Mouse (Mus musculus) liver, embryonic 16.5 days (tissue): ENCODE data around the gene Ndufaf2. TPM values are rescaled to one million over a fixed set of nuclear protein-coding genes. Genes with fewer than 3 reads are reported as not detected.

ENCODE experiments used
- ATAC-seq: fragments of 200-750 bp; cut with Nextera tagmentation; 2 replicates; pipeline ENCODE4 v1.8.0; 2017; ENCODE audit warnings: low read depth, mild to moderate bottlenecking, moderate number of reproducible peaks, moderate library complexity
- H3K27ac ChIP-seq: fragments of 300-500 bp; sonication (generic); 2 replicates; pipeline ENCODE4 v1.5.1; 2014; ENCODE audit warnings: mild to moderate bottlenecking, low read length
- H3K27me3 ChIP-seq: fragments of 300-500 bp; sonication (generic); 2 replicates; pipeline ENCODE4 v1.6.1; 2014; ENCODE audit warnings: low read depth, low read length, mixed read lengths; ENCODE audit not compliant: control insufficient read depth, insufficient read depth
- H3K36me3 ChIP-seq: fragments of 300-500 bp; sonication (generic); 2 replicates; pipeline ENCODE4 v1.6.1; 2014; ENCODE audit warnings: mild to moderate bottlenecking; ENCODE audit not compliant: control insufficient read depth, insufficient read depth
- H3K4me1 ChIP-seq: fragments of 300-500 bp; sonication (generic); 2 replicates; pipeline ENCODE4 v1.6.1; 2014; ENCODE audit warnings: low read depth, low read length, mixed read lengths; ENCODE audit not compliant: control insufficient read depth
- H3K4me2 ChIP-seq: fragments of 300-500 bp; sonication (generic); 2 replicates; pipeline ENCODE4 v1.6.1; 2014; ENCODE audit warnings: low read depth, low read length, mixed read lengths
- H3K4me3 ChIP-seq: fragments of 300-500 bp; sonication (generic); 2 replicates; pipeline ENCODE4 v1.5.1; 2014; ENCODE audit warnings: low read depth, mild to moderate bottlenecking, low read length
- H3K9ac ChIP-seq: fragments of 300-500 bp; sonication (generic); 2 replicates; pipeline ENCODE4 v1.6.1; 2014; ENCODE audit warnings: low read depth, low read length
- H3K9me3 ChIP-seq: fragments of 300-500 bp; sonication (generic); replicated peaks from 2 replicates; pipeline ENCODE4 v1.6.1; 2016; ENCODE audit warnings: low read length; ENCODE audit not compliant: control insufficient read depth
- WGBS: fragments of 180-500 bp; shearing (Covaris S2); extraction: QIAGEN DNeasy Blood & Tissue Kit; methylation state at CpG from one replicate; pipeline ENCODE4 v1.1.7; 2014; ENCODE audit not compliant: insufficient replicate concordance; 5-methylcytosine and 5-hydroxymethylcytosine counted together
- polyA plus RNA-seq: library from polyadenylated mRNA; unstranded; fragments of >200 nt; fragmentation: Nextera tagmentation; extraction: Ambion mirVana; gene quantifications from 2 replicates; pipeline ENCODE4 v1.2.1, GENCODE M21; 2015

Gene Ndufaf2
- polyA plus RNA-seq, 1 experiment from 2014 or later: 21.5 TPM

- ATAC-seq: no peak
- Histone ChIP-seq H3K27ac (no peak overlapping the region), H3K27me3 (no peaks in the 10 kb centered on the region), H3K9me3 (no peaks in the 10 kb centered on the region), H3K4me2 (no peak overlapping the region), H3K36me3 (no peaks in the 10 kb centered on the region), H3K4me1 (no peaks in the 10 kb centered on the region), H3K4me3 (no peak overlapping the region), H3K9ac (no peak overlapping the region)
- WGBS: 80% methylated on average over 5 of the region's 5 CpGs
These were observed 44.9 kb downstream of the Ndufaf2 start for GRCm38 (mm10) chr13:108113536-108113935.

GRCm38 (mm10) chr13:108110929-108111328, 47.5 kb downstream of the Ndufaf2 start:
- ATAC-seq: no peak
- Histone ChIP-seq H3K9me3 (no peaks in the 10 kb centered on the region), H3K9ac (no peak overlapping the region), H3K4me2 (no peak overlapping the region), H3K27ac (no peak overlapping the region), H3K4me1 (no peaks in the 10 kb centered on the region), H3K4me3 (no peak overlapping the region), H3K27me3 (no peaks in the 10 kb centered on the region), H3K36me3 (no peaks in the 10 kb centered on the region)
- WGBS: 74% methylated on average over 6 of the region's 6 CpGs

- Histone ChIP-seq H3K36me3 (no peaks in the 10 kb centered on the region), H3K27ac (no peak overlapping the region), H3K9me3 (no peaks in the 10 kb centered on the region), H3K27me3 (no peaks in the 10 kb centered on the region), H3K9ac (no peak overlapping the region), H3K4me1 (no peaks in the 10 kb centered on the region; the same call in 1 of the 2 replicates), H3K4me3 (no peak overlapping the region), H3K4me2 (no peak overlapping the region)
- ATAC-seq: no peak
- 48% methylated on average over 2 of the region's 2 CpGs for WGBS
These were observed 57.7 kb downstream of the Ndufaf2 start for GRCm38 (mm10) chr13:108100700-108101099.

GRCm38 (mm10) chr13:108096446-108096845, 62.0 kb downstream of the Ndufaf2 start:
- Histone ChIP-seq H3K4me2 (0 out of 2 replicates have a peak overlapping the region, but pooled peaks have one; percentile 17), H3K9ac (no peak overlapping the region), H3K4me1 (no peaks in the 10 kb centered on the region; the same call in 1 of the 2 replicates), H3K27me3 (no peaks in the 10 kb centered on the region), H3K4me3 (no peak overlapping the region), H3K36me3 (no peaks in the 10 kb centered on the region), H3K9me3 (no peaks in the 10 kb centered on the region), H3K27ac (no peak overlapping the region)
- 56% methylated on average over 7 of the region's 7 CpGs for WGBS
- ATAC-seq: no peak

- no peaks in the 10 kb centered on the region for H3K36me3 ChIP-seq
- no peak overlapping the region for H3K4me2 ChIP-seq
- no peaks in the 10 kb centered on the region; the same call in 1 of the 2 replicates for H3K4me1 ChIP-seq
- no peaks in the 10 kb centered on the region for H3K27me3 ChIP-seq
- no peak overlapping the region for H3K9ac ChIP-seq
- H3K4me3 ChIP-seq: no peak overlapping the region
- WGBS: 83% methylated on average over 7 of the region's 7 CpGs
- H3K9me3 ChIP-seq: no peaks in the 10 kb centered on the region
- no peak; the same call in 1 of the 2 replicates for ATAC-seq
- no peak overlapping the region for H3K27ac ChIP-seq
These were observed 62.8 kb downstream of the Ndufaf2 start for GRCm38 (mm10) chr13:108095617-108096016.

- no peaks in the 10 kb centered on the region; the same call in 1 of the 2 replicates for H3K4me1 ChIP-seq
- no peak for ATAC-seq
- H3K4me3 ChIP-seq: no peak overlapping the region
- H3K36me3 ChIP-seq: no peaks in the 10 kb centered on the region
- no peaks in the 10 kb centered on the region for H3K9me3 ChIP-seq
- WGBS: 53% methylated on average over 5 of the region's 5 CpGs
- no peaks in the 10 kb centered on the region for H3K27me3 ChIP-seq
- no peak overlapping the region for H3K27ac ChIP-seq
- H3K9ac ChIP-seq: no peak overlapping the region
- H3K4me2 ChIP-seq: no peak overlapping the region
These were observed 63.7 kb downstream of the Ndufaf2 start for GRCm38 (mm10) chr13:108094681-108095080.

GRCm38 (mm10) chr13:108092290-108092689, 66.1 kb downstream of the Ndufaf2 start:
- Histone ChIP-seq H3K27ac (no peak overlapping the region), H3K27me3 (no peaks in the 10 kb centered on the region), H3K4me3 (no peak overlapping the region), H3K36me3 (no peaks in the 10 kb centered on the region), H3K4me2 (no peak overlapping the region), H3K4me1 (no peaks in the 10 kb centered on the region; the same call in 1 of the 2 replicates), H3K9ac (no peak overlapping the region), H3K9me3 (no peaks in the 10 kb centered on the region)
- WGBS: 72% methylated on average over 7 of the region's 7 CpGs
- ATAC-seq: no peak

- Histone ChIP-seq H3K4me2 (no peak overlapping the region), H3K9ac (no peak overlapping the region), H3K4me3 (no peak overlapping the region), H3K27ac (no peak overlapping the region), H3K4me1 (no peaks in the 10 kb centered on the region), H3K36me3 (no peaks in the 10 kb centered on the region), H3K9me3 (no peaks in the 10 kb centered on the region), H3K27me3 (no peaks in the 10 kb centered on the region)
- WGBS: 68% methylated on average over 4 of the region's 4 CpGs
- ATAC-seq: no peak
These were observed 71.7 kb downstream of the Ndufaf2 start for GRCm38 (mm10) chr13:108086724-108087123.

GRCm38 (mm10) chr13:108086036-108086435, 72.4 kb downstream of the Ndufaf2 start:
- Histone ChIP-seq H3K27ac (no peak overlapping the region), H3K9ac (no peak overlapping the region), H3K9me3 (no peaks in the 10 kb centered on the region), H3K27me3 (no peaks in the 10 kb centered on the region), H3K4me2 (no peak overlapping the region), H3K36me3 (no peaks in the 10 kb centered on the region), H3K4me3 (no peak overlapping the region), H3K4me1 (no peaks in the 10 kb centered on the region)
- 71% methylated on average over 5 of the region's 5 CpGs for WGBS
- ATAC-seq: no peak
